Mouse (Mus musculus): ENCODE data around the gene Ermap. TPM values are rescaled to one million over a fixed set of nuclear protein-coding genes. Genes with fewer than 3 reads are reported as not detected.

Ermap gene
- polyA plus RNA-seq, 1 experiment from 2014 or later = 7.0 TPM

DNA sequence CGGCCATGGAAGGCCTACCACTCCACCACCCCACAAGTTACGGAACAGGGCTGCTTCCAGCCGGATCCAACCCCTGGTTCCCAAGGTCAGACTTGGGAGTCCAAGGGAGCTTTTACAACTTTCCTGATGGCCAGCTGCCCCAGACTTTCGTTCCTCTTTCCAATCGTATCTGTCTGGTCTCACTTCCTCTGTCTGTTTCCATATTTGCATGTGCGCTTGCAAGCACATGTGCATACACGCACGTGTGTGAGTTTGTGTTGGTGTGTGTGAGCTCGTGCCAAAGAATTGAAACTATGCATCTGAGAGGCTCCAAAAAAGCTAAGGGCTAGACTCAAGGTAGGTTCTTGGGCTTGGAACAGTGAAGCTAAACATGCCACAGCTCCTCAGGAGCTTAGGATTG, 8.4 kb downstream of the Ermap start:
- H3K36me3 ChIP-seq (replicated peaks; ENCODE audit: control insufficient read depth, insufficient read depth, low read depth, low read length) = no peaks in the 10 kb centered on the region
- no peaks in the 10 kb centered on the region for H3K9me3 ChIP-seq (replicated peaks; ENCODE audit: control insufficient read depth, low read length)
- H3K27ac ChIP-seq (replicated peaks; ENCODE audit: low read depth, low read length) = no peak overlapping the region
- no peaks in the 10 kb centered on the region for H3K4me1 ChIP-seq (ENCODE audit: control insufficient read depth, insufficient read depth, low read length)
- H3K4me2 ChIP-seq (ENCODE audit: low read depth, low read length) = no peak overlapping the region
- 86% methylated on average over 9 of the region's 9 CpGs for WGBS
- no peak overlapping the region for H3K4me3 ChIP-seq (ENCODE audit: low read depth, low read length)
- H3K27me3 ChIP-seq (ENCODE audit: control insufficient read depth, insufficient read depth, low read length) = no peaks in the 10 kb centered on the region
- DNase-seq (ENCODE audit: low spot score) (no peak), ATAC-seq (replicated peaks; ENCODE audit: insufficient number of reproducible peaks, low FRiP score, low TSS enrichment, low read depth) (no peak)
- H3K9ac ChIP-seq (replicated peaks; ENCODE audit: low read length) = no peak overlapping the region

DNA sequence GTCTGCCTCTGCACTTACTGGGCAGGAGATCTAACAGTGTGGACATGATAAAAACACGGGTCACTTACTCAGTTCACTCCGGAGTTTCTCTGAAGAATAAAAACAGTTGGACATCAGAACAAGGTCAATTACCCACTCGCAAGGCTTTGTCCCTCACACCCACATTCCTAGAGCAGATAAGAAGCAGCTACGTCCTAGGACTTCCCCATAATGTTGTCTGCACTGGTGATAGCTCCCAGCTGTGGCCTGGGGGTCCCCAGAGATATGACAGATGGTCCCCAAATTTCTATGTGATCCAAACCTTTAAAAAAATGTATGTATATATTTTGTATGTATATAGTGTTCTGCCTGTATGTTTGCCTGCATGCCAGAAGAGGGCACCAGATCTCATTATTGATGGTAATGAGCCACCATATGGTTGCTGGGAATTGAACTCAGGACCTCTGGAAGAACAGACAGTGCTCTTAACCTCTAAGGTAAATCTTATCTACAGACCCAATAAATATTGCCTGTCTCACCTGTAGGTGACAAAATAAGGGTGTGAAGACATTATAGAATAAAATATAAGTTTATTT, 9.6 kb downstream of the Ermap start:
- Histone ChIP-seq H3K4me3 (ENCODE audit: low read depth, low read length) (no peak overlapping the region), H3K9ac (replicated peaks; ENCODE audit: low read length) (no peak overlapping the region), H3K36me3 (replicated peaks; ENCODE audit: control insufficient read depth, insufficient read depth, low read depth, low read length) (no peaks in the 10 kb centered on the region), H3K9me3 (replicated peaks; ENCODE audit: control insufficient read depth, low read length) (no peaks in the 10 kb centered on the region), H3K27ac (replicated peaks; ENCODE audit: low read depth, low read length) (no peak overlapping the region), H3K4me2 (ENCODE audit: low read depth, low read length) (no peak overlapping the region), H3K4me1 (ENCODE audit: control insufficient read depth, insufficient read depth, low read length) (no peaks in the 10 kb centered on the region), H3K27me3 (ENCODE audit: control insufficient read depth, insufficient read depth, low read length) (no peaks in the 10 kb centered on the region)
- no peak for DNase-seq (ENCODE audit: low spot score)
- WGBS = 66% methylated on average over 4 of the region's 4 CpGs
- ATAC-seq (replicated peaks; ENCODE audit: insufficient number of reproducible peaks, low FRiP score, low TSS enrichment, low read depth) = no peak

DNA sequence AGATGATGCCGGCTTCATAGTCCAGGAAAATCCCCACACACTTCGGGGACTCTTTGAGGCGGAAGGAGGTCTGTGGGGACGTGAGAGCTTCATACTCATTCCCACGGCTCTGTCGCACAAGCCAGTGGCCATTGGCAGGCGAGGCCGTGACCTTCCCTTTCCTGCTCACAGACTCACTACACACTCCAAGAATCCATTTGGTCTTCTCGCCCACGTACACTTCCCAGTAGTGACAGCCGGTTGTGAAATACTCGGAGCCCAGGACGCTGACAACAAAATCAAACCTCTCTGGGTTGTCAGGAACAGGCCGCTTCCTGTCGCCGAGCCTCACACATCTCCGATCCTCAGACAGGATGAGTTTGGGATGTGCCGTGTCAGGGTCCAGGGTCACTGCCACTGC, 11.5 kb downstream of the Ermap start:
- DNase-seq (ENCODE audit: low spot score) (no peak), ATAC-seq (replicated peaks; ENCODE audit: insufficient number of reproducible peaks, low FRiP score, low TSS enrichment, low read depth) (no peak)
- Histone ChIP-seq H3K4me1 (ENCODE audit: control insufficient read depth, insufficient read depth, low read length) (no peaks in the 10 kb centered on the region), H3K36me3 (replicated peaks; ENCODE audit: control insufficient read depth, insufficient read depth, low read depth, low read length) (no peaks in the 10 kb centered on the region), H3K9ac (replicated peaks; ENCODE audit: low read length) (no peak overlapping the region), H3K27me3 (ENCODE audit: control insufficient read depth, insufficient read depth, low read length) (no peaks in the 10 kb centered on the region), H3K9me3 (replicated peaks; ENCODE audit: control insufficient read depth, low read length) (no peaks in the 10 kb centered on the region), H3K27ac (replicated peaks; ENCODE audit: low read depth, low read length) (no peak overlapping the region), H3K4me2 (ENCODE audit: low read depth, low read length) (no peak overlapping the region), H3K4me3 (ENCODE audit: low read depth, low read length) (no peak overlapping the region)
- 72% methylated on average over 18 of the region's 18 CpGs for WGBS

DNA sequence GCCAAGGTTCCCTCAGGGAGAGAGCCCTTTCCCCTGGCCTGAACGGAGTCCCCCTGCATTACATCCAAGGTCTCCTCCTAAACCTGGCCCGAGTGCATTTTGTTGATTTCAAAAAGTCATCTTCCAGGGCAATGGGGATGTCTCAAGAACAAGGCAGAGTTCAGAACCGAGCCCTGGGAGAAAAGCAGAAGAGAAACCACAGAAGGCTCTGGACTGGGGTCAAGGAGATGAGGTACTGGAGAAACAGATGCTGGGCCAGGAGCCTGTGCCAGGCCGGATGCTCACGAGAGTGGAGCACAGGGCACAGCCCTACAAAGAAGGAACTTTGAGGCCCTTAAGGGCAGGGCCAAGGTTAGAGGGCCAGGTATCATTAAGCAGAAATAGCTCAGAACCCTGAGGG, 12.1 kb downstream of the Ermap start:
- H3K4me1 ChIP-seq (ENCODE audit: control insufficient read depth, insufficient read depth, low read length) = no peaks in the 10 kb centered on the region
- H3K4me3 ChIP-seq (ENCODE audit: low read depth, low read length) = no peak overlapping the region
- H3K36me3 ChIP-seq (replicated peaks; ENCODE audit: control insufficient read depth, insufficient read depth, low read depth, low read length) = no peaks in the 10 kb centered on the region
- no peak overlapping the region for H3K9ac ChIP-seq (replicated peaks; ENCODE audit: low read length)
- DNase-seq (ENCODE audit: low spot score) = no peak
- H3K9me3 ChIP-seq (replicated peaks; ENCODE audit: control insufficient read depth, low read length) = no peaks in the 10 kb centered on the region
- 77% methylated on average over 5 of the region's 5 CpGs for WGBS
- H3K4me2 ChIP-seq (ENCODE audit: low read depth, low read length) = no peak overlapping the region
- no peaks in the 10 kb centered on the region for H3K27me3 ChIP-seq (ENCODE audit: control insufficient read depth, insufficient read depth, low read length)
- ATAC-seq (replicated peaks; ENCODE audit: insufficient number of reproducible peaks, low FRiP score, low TSS enrichment, low read depth) = no peak
- no peak overlapping the region for H3K27ac ChIP-seq (replicated peaks; ENCODE audit: low read depth, low read length)

DNA sequence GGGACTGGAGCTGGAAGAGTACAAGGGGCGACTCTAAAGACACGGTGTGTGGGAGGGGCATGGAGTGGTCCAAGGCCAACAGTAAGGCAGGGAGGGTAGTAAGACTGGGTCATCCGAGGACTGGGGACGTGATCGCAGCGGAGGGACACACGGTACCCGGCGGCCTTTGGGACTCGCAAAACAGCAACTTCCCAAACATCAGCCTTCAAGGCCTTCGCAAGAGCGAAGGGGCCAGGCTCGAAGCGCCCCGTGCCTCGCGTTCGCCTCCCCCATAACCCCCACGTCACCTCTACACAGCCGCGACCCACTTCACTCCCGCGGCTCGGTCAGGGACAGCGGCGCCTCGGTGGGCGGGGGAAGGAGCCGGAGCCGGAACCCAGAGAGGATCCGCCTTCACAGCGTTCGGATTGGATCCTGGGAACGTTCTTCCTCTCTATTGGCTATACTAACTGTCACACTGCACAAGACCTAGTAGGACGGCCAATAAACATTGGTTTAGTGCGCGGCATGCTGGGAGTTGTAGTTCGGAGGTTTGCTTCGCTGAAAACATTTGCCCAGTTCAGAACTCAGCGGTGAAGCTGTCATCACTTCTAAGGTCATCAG, 15.9 kb downstream of the Ermap start, which contains the start of gene Zfp691:
TSS of gene Zfp691 (minus strand) at position 345 of the 603 bp plus-strand sequence.
- H3K9me3 ChIP-seq (replicated peaks; ENCODE audit: control insufficient read depth, low read length) = no peaks in the 10 kb centered on the region
- H3K36me3 ChIP-seq (replicated peaks; ENCODE audit: control insufficient read depth, insufficient read depth, low read depth, low read length) = peaks cover 4% of the 10 kb centered on the region; the same call in 1 of the 2 replicates
- H3K4me2 ChIP-seq (ENCODE audit: low read depth, low read length) = peak within 1 kb of the TSS; percentile 54
- H3K9ac ChIP-seq (replicated peaks; ENCODE audit: low read length) = peak within 1 kb of the TSS; percentile 82
- peak within 1 kb of the TSS; percentile 74 for H3K4me3 ChIP-seq (ENCODE audit: low read depth, low read length)
- H3K4me1 ChIP-seq (ENCODE audit: control insufficient read depth, insufficient read depth, low read length) = no peaks in the 10 kb centered on the region
- WGBS = under 1% methylated on average over 40 of the region's 40 CpGs
- DNase-seq (ENCODE audit: low spot score) (peak; percentile 99), ATAC-seq (replicated peaks; ENCODE audit: insufficient number of reproducible peaks, low FRiP score, low TSS enrichment, low read depth) (peak; percentile 99)
- no peak within 1 kb of the TSS; the same call in 1 of the 2 replicates for H3K27ac ChIP-seq (replicated peaks; ENCODE audit: low read depth, low read length)
- H3K27me3 ChIP-seq (ENCODE audit: control insufficient read depth, insufficient read depth, low read length) = no peaks in the 10 kb centered on the region

DNA sequence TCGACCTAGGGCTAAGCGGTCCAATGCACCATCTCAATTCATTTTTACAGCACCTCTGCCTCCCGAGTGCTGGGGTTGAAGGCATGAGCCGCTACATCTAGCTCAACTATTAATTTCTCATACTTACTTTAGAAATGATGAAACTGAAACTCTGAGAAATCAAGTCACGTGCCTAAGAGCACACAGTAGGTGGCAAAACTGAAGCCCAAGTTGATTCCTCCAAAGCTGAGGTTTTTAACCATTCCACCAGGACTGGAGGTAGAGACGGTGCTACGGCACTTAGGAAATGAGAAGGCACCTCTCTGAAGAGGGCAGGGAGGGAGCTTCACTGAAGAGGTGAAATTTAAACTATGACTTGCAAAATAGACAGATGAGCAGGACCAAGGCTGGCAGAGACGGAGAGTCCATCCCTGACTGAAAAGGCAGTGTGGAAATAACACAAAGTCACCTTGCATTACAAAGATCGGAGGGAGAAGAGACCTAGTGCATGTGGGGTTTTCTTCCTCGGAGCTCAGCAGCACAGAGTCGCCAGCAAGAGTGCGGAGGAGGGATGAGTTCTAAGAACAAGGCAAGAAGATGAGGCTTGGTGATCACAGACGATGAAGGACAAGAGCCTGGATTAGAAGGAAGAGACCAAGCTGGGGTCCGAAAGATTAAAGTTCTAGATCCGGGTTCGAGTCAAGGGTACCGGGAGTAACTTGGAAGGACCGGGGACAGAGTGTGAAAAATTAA, 16.7 kb downstream of the Ermap start:
- ATAC-seq (replicated peaks; ENCODE audit: insufficient number of reproducible peaks, low FRiP score, low TSS enrichment, low read depth) (no peak), DNase-seq (ENCODE audit: low spot score) (no peak)
- Histone ChIP-seq H3K9ac (replicated peaks; ENCODE audit: low read length) (peak overlapping the region; percentile 82), H3K9me3 (replicated peaks; ENCODE audit: control insufficient read depth, low read length) (no peaks in the 10 kb centered on the region), H3K4me2 (ENCODE audit: low read depth, low read length) (peak overlapping the region; percentile 54), H3K4me3 (ENCODE audit: low read depth, low read length) (peak overlapping the region; percentile 74), H3K4me1 (ENCODE audit: control insufficient read depth, insufficient read depth, low read length) (no peaks in the 10 kb centered on the region), H3K27me3 (ENCODE audit: control insufficient read depth, insufficient read depth, low read length) (no peaks in the 10 kb centered on the region), H3K36me3 (replicated peaks; ENCODE audit: control insufficient read depth, insufficient read depth, low read depth, low read length) (peaks cover 4% of the 10 kb centered on the region; the same call in 1 of the 2 replicates), H3K27ac (replicated peaks; ENCODE audit: low read depth, low read length) (no peak overlapping the region)
- WGBS = 43% methylated on average over 18 of the region's 18 CpGs

DNA sequence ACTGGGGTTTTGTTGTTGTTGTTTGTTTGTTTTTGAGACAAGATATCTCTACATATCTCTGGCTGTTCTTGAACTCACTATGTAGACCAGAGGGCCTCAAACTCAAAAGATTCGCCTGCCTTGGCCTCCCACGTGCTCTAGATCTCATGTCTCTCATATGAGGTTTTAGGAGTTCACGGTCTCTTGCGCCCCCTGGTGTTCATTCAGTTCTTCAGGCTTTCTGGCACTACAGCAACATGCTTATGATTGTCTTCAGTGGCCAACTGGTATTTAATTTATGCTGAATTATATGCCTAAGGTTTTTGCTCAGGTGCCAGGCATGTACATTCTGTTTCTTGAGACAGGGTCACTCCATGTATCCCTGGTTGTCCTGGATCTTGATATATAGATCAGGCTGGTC, 22.1 kb downstream of the Ermap start:
- 8% methylated on average over 4 of the region's 4 CpGs for WGBS
- H3K9me3 ChIP-seq (replicated peaks; ENCODE audit: control insufficient read depth, low read length) = no peaks in the 10 kb centered on the region
- no peaks in the 10 kb centered on the region for H3K27me3 ChIP-seq (ENCODE audit: control insufficient read depth, insufficient read depth, low read length)
- no peak overlapping the region for H3K9ac ChIP-seq (replicated peaks; ENCODE audit: low read length)
- H3K27ac ChIP-seq (replicated peaks; ENCODE audit: low read depth, low read length) = no peak overlapping the region
- H3K4me2 ChIP-seq (ENCODE audit: low read depth, low read length) = no peak overlapping the region
- H3K36me3 ChIP-seq (replicated peaks; ENCODE audit: control insufficient read depth, insufficient read depth, low read depth, low read length) = peaks cover 4% of the 10 kb centered on the region; the same call in 1 of the 2 replicates
- H3K4me1 ChIP-seq (ENCODE audit: control insufficient read depth, insufficient read depth, low read length) = no peaks in the 10 kb centered on the region
- peak; percentile 90 for DNase-seq (ENCODE audit: low spot score)
- no peak overlapping the region for H3K4me3 ChIP-seq (ENCODE audit: low read depth, low read length)
- ATAC-seq (replicated peaks; ENCODE audit: insufficient number of reproducible peaks, low FRiP score, low TSS enrichment, low read depth) = no peak

DNA sequence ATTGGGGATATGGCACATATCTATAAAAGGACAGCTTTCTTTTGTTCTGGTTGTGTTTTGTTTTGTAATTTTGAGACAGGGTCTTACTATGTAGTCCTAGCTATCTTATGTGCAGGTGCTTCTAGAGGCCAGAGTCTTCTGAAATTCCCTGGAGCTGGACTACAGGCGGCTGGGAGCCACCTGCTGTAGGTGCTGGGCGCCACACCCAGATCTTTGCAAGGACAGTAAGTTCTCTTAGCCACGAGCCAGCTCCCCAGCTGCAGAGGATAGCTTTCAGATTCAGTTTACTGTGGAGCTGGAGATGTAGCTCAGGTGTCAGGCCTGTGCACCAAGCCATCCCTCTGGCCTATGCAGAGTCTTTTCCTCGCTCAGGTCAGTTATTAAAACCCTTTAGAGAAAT, 22.7 kb downstream of the Ermap start:
- no peaks in the 10 kb centered on the region for H3K4me1 ChIP-seq (ENCODE audit: control insufficient read depth, insufficient read depth, low read length)
- DNase-seq (ENCODE audit: low spot score) (no peak), ATAC-seq (replicated peaks; ENCODE audit: insufficient number of reproducible peaks, low FRiP score, low TSS enrichment, low read depth) (no peak)
- H3K27ac ChIP-seq (replicated peaks; ENCODE audit: low read depth, low read length) = no peak overlapping the region
- peaks cover 4% of the 10 kb centered on the region; the same call in 1 of the 2 replicates for H3K36me3 ChIP-seq (replicated peaks; ENCODE audit: control insufficient read depth, insufficient read depth, low read depth, low read length)
- no peak overlapping the region for H3K4me3 ChIP-seq (ENCODE audit: low read depth, low read length)
- no peak overlapping the region for H3K4me2 ChIP-seq (ENCODE audit: low read depth, low read length)
- no peaks in the 10 kb centered on the region for H3K9me3 ChIP-seq (replicated peaks; ENCODE audit: control insufficient read depth, low read length)
- H3K9ac ChIP-seq (replicated peaks; ENCODE audit: low read length) = no peak overlapping the region
- no peaks in the 10 kb centered on the region for H3K27me3 ChIP-seq (ENCODE audit: control insufficient read depth, insufficient read depth, low read length)
- 80% methylated on average over 4 of the region's 4 CpGs for WGBS
